Comparison of ENCODE assay signal across 9 mouse cellular contexts in the genomic region with DNA sequence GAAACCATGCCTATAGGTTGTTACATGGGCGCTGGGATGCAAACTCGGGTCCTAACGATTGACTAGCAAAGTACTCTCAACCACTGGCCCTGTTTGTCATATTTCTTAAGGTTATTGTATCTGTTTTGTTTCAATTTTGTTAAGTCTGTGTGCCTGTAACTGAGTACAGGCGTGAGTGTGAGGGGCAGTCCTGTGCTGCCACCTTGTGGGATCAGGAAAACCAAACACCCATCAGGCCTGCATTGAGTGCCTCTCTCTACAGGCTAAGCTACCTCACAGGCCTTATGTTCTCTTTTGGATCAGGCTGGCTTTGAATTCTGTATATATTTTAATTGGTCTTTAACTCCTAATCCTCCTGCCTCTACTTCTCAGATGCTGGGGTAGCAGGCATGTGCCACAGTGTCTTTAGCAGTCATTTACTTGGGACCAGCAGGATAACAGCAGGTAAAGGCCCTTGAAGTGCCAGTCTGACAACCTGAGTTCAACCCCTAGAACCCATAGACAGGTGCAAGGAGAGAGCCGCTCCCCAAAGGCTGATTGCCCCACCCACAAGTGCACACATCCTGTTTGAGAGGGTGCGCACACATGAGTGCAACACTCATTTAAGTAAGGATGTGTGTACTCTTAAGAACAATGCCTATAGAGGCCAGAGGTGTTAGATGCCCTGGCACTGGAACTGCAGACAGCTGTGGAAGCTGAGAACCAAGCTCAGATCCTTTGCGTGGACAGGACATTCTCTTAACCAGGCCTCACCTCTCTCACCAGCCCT. TPM values are rescaled to one million over a fixed set of nuclear protein-coding genes. Genes with fewer than 3 reads are reported as not detected.
DNase-seq lines count a peak whose midpoint lies in the region; ATAC-seq and TF ChIP-seq lines count a peak whose summit lies in the region.
"Had no signal": no experiment of that assay in that cellular context is flagged by ENCODE, and none has a peak within 500 bp of the region (broad histone marks: within the 10 kb centered on the region; RNA-seq: fewer than 3 reads in every experiment).

No protein-coding gene starts in this region.

- no peaks in the 10 kb centered on the region for H3K27me3 ChIP-seq in heart, adult 2 months (ENCODE audit: control insufficient read depth, insufficient read depth, low read length)
- H3K27me3 ChIP-seq in C2C12 (ENCODE audit: control insufficient read depth, insufficient read depth, insufficient read length), result no peaks in the 10 kb centered on the region
- H3K27me3 ChIP-seq in liver, embryonic 14.5 days (ENCODE audit: control insufficient read depth, insufficient read depth, low read length), result no peaks in the 10 kb centered on the region
- no peaks in the 10 kb centered on the region for H3K27me3 ChIP-seq in stomach, embryonic 15.5 days (replicated peaks)

- H3K36me3 ChIP-seq in heart, adult 2 months (ENCODE audit: control insufficient read depth, insufficient read depth, low read length), result no peaks in the 10 kb centered on the region
- H3K36me3 ChIP-seq in C2C12 (ENCODE audit: control insufficient read depth, insufficient read depth), result peaks cover 52% of the 10 kb centered on the region
- peaks cover 15% of the 10 kb centered on the region for H3K36me3 ChIP-seq in liver, embryonic 14.5 days (replicated peaks; ENCODE audit: control insufficient read depth, insufficient read depth, low read depth)
- peaks cover 9% of the 10 kb centered on the region; the same call in 1 of the 2 replicates for H3K36me3 ChIP-seq in stomach, embryonic 15.5 days

- H3K9me3 ChIP-seq in liver, embryonic 14.5 days (ENCODE audit: control insufficient read depth, low read length), result no peaks in the 10 kb centered on the region
- H3K9me3 ChIP-seq in stomach, embryonic 15.5 days, result no peaks in the 10 kb centered on the region

- H3K27ac ChIP-seq in heart, adult 2 months, result no peak overlapping the region
- no peak overlapping the region for H3K27ac ChIP-seq in embryonic fibroblast, embryonic 13.5 days (ENCODE audit: insufficient read depth, low read length)
- no peak overlapping the region for H3K27ac ChIP-seq in liver, embryonic 14.5 days
- H3K27ac ChIP-seq in stomach, embryonic 15.5 days, result peak overlapping the region; percentile 65; the same call in 1 of the 2 replicates
- H3K27ac ChIP-seq: macrophage had no signal

- H3K79me2 ChIP-seq in heart, adult 2 months (replicated peaks; ENCODE audit: control insufficient read depth, insufficient read depth, low read length), result no peaks in the 10 kb centered on the region
- H3K79me2 ChIP-seq in C2C12 (ENCODE audit: control insufficient read depth, insufficient read depth), result peaks cover 7% of the 10 kb centered on the region

- no peak overlapping the region for H3ac ChIP-seq in C2C12 (ENCODE audit: control insufficient read depth, insufficient read length, low read depth)

- no peak for TF ChIP-seq POLR2A in heart, adult 2 months (IDR thresholded peaks at IDR 0.05; ENCODE audit: insufficient read depth, low read depth, low read length)
- no peak for TF ChIP-seq POLR2A in embryonic fibroblast, embryonic 13.5 days (IDR thresholded peaks at IDR 0.05; ENCODE audit: low read depth, low read length)

- no peaks in the 10 kb centered on the region for H3K79me3 ChIP-seq in C2C12 (ENCODE audit: low read depth)

- intact Hi-C loops in heart, adult 2 months (cut with DNase I), result loop anchor here (1.0 kb wide), 1 partner anchor 131 kb away; no protein-coding TSS in a partner anchor
- intact Hi-C loops in heart, postnatal 25 days (cut with DNase I), result loop anchor here (1.0 kb wide), 1 partner anchor 132 kb away; no protein-coding TSS in a partner anchor

- no peaks in the 10 kb centered on the region for H3K4me1 ChIP-seq in heart, adult 2 months (ENCODE audit: control insufficient read depth, insufficient read depth, low read length)
- H3K4me1 ChIP-seq in embryonic fibroblast, embryonic 13.5 days (ENCODE audit: control insufficient read depth, insufficient read depth, low read length), result no peaks in the 10 kb centered on the region
- H3K4me1 ChIP-seq in liver, embryonic 14.5 days (replicated peaks; ENCODE audit: control insufficient read depth in 2 of 2, insufficient read depth in 2 of 2, low read length in 1 of 2), result no peaks in the 10 kb centered on the region
- H3K4me1 ChIP-seq in stomach, embryonic 15.5 days, result no peaks in the 10 kb centered on the region

- peak; percentile 82 for TF ChIP-seq CTCF in heart, adult 2 months (IDR thresholded peaks at IDR 0.05)
- peak; percentile 60 for TF ChIP-seq CTCF in C2C12 (IDR thresholded peaks at IDR 0.05; ENCODE audit: control insufficient read depth, insufficient read depth, insufficient read length)
- TF ChIP-seq CTCF in embryonic fibroblast, embryonic 13.5 days (IDR thresholded peaks at IDR 0.05; ENCODE audit: borderline replicate concordance, insufficient read depth, low read length), result peak; percentile 84
- TF ChIP-seq CTCF in liver, embryonic 14.5 days (IDR thresholded peaks at IDR 0.05; ENCODE audit: low read depth), result peak; percentile 78

- 82% methylated on average over 7 of the region's 7 CpGs for WGBS in heart, adult 2 months
- 76% methylated on average over 7 of the region's 7 CpGs for WGBS in liver, embryonic 14.5 days (ENCODE audit: insufficient replicate concordance)
- WGBS in stomach, embryonic 15.5 days, result 77% methylated on average over 7 of the region's 7 CpGs

- H3K4me2 ChIP-seq in liver, embryonic 14.5 days (ENCODE audit: low read depth), result no peak overlapping the region
- no peak overlapping the region for H3K4me2 ChIP-seq in stomach, embryonic 15.5 days

- peak; percentile 13 to 32 for DNase-seq in heart, adult 2 months
- DNase-seq in heart, postnatal 25 days (ENCODE audit: low spot score), result no peak
- peak; percentile 51 for DNase-seq in T-cell, adult 2 months (ENCODE audit: low spot score)
- DNase-seq in liver, embryonic 14.5 days (ENCODE audit: low read depth in 3 of 3, low spot score in 3 of 3), result peak in 2 of 3 experiments; percentile 6 to 28
- no peak for DNase-seq in cerebellum, adult 9-11 months

- no peak overlapping the region for H3K4me3 ChIP-seq in heart, adult 2 months
- no peak overlapping the region for H3K4me3 ChIP-seq in C2C12 (ENCODE audit: insufficient read depth, poor library complexity, severe bottlenecking)
- H3K4me3 ChIP-seq in embryonic fibroblast, embryonic 13.5 days (ENCODE audit: insufficient read depth, low read length), result no peak overlapping the region
- no peak overlapping the region for H3K4me3 ChIP-seq in liver, embryonic 14.5 days (ENCODE audit: insufficient read depth in 1 of 2, low read depth in 2 of 2, low read length in 2 of 2)
- no peak overlapping the region for H3K4me3 ChIP-seq in stomach, embryonic 15.5 days (replicated peaks)

- no peak for ATAC-seq in liver, embryonic 14.5 days (ENCODE audit: insufficient read depth)
- ATAC-seq in stomach, embryonic 15.5 days (ENCODE audit: insufficient read depth, low FRiP score, low read depth), result peak; percentile 70

- TF ChIP-seq EP300 in heart, adult 2 months (IDR thresholded peaks at IDR 0.05; ENCODE audit: insufficient read depth, low read depth, low read length), result 0 out of 2 replicates have a peak, but pooled peaks have one; percentile 37
- TF ChIP-seq EP300 in liver, embryonic 14.5 days (IDR thresholded peaks at IDR 0.05; ENCODE audit: low read depth), result no peak

- no peak overlapping the region for H3K9ac ChIP-seq in heart, adult 2 months (ENCODE audit: low read depth, low read length)
- H3K9ac ChIP-seq in liver, embryonic 14.5 days (replicated peaks), result no peak overlapping the region
- H3K9ac ChIP-seq in stomach, embryonic 15.5 days, result no peak overlapping the region

TF ChIP-seq in C2C12, 6 proteins besides CTCF, POLR2A, EP300 and RAD21:
- no peak for TF ChIP-seq USF1 (IDR thresholded peaks at IDR 0.05; ENCODE audit: low read depth)

RNA-seq across cellular contexts. Expression of a gene that starts 38.2 kb away (rescaled TPM):
- total RNA-seq in heart, adult 2 months (2021), result 10 to 100 TPM; 29.8 to 31.8 TPM
- 26.6 and 41.7 TPM in 2 replicates for polyA plus RNA-seq in heart, adult 2 months (2012; rRNA removed)
- total RNA-seq in heart, postnatal 25 days (2021), result 10 to 100 TPM; 28.1 to 33.8 TPM
- polyA plus RNA-seq in C2C12 (2012; fragmentation: generic; extraction: Trizol), result 23.0 TPM
- 51.6 and 55.7 TPM in 2 replicates for polyA plus RNA-seq in embryonic fibroblast, embryonic 13.5 days (2011; ENCODE audit: insufficient read length, low read depth, missing spikeins)
- 11.5 and 12.0 TPM in 2 replicates for polyA plus RNA-seq in liver, embryonic 14.5 days (2012; rRNA removed)
- 13.5 and 14.6 TPM in 2 replicates for polyA plus RNA-seq in liver, embryonic 14.5 days (2014; fragmentation: Nextera tagmentation; extraction: Ambion mirVana)
- polyA plus RNA-seq in stomach, embryonic 15.5 days (2015; fragmentation: Nextera tagmentation; extraction: Ambion mirVana), result 24.7 and 26.6 TPM in 2 replicates

RNA-seq across cellular contexts. Expression of a gene that starts 55.4 kb away (rescaled TPM):
- 1 to 10 TPM; 1.2 to 2.9 TPM for total RNA-seq in heart, adult 2 months (2021)
- 1.6 and 3.3 TPM in 2 replicates for polyA plus RNA-seq in heart, adult 2 months (2012; rRNA removed)
- total RNA-seq in heart, postnatal 25 days (2021), result 1 to 10 TPM; 2.1 to 2.7 TPM
- polyA plus RNA-seq in C2C12 (2012; fragmentation: generic; extraction: Trizol), result 4.7 TPM
- polyA plus RNA-seq in embryonic fibroblast, embryonic 13.5 days (2011; ENCODE audit: insufficient read length, low read depth, missing spikeins), result 5.3 and 10.2 TPM in 2 replicates
- polyA plus RNA-seq in liver, embryonic 14.5 days (2012; rRNA removed), result 1.9 and 2.1 TPM in 2 replicates
- polyA plus RNA-seq in liver, embryonic 14.5 days (2014; fragmentation: Nextera tagmentation; extraction: Ambion mirVana), result 3.3 and 3.5 TPM in 2 replicates
- 3.8 and 4.4 TPM in 2 replicates for polyA plus RNA-seq in stomach, embryonic 15.5 days (2015; fragmentation: Nextera tagmentation; extraction: Ambion mirVana)

Comparison
In these comparisons a context has a peak if more than half of its experiments do, and no peak if none do; other contexts are left out.
1. DNase-seq: peak in heart, adult 2 months (2 of 2), T-cell, adult 2 months (single experiment) and liver, embryonic 14.5 days (2 of 3); none in heart, postnatal 25 days (single experiment) and cerebellum, adult 9-11 months (single experiment).
2. Peak in every context shown above with its lines, with median percentiles within 50 percentile points of each other: CTCF ChIP-seq.